Mouse (Mus musculus) heart, adult 2 months (tissue): Measurements from ENCODE around the gene Plxna2. TPM values are rescaled to one million over a fixed set of nuclear protein-coding genes. Genes with fewer than 3 reads are reported as not detected.

Experiments
- DNase-seq, 2 experiments: peaks; one replicate each; pipeline ENCODE4 v3.0.0; 2021
- H3K27ac ChIP-seq: fragments of 200-600 bp; 2 replicates; pipeline ENCODE4 v1.8.1; 2022
- H3K27me3 ChIP-seq: fragments of 200-500 bp; 2 replicates; pipeline ENCODE4 v1.6.1; 2012; ENCODE audit warnings: mild to moderate bottlenecking, low read length, inconsistent platforms, mixed read lengths; ENCODE audit not compliant: control insufficient read depth, insufficient read depth
- H3K36me3 ChIP-seq: fragments of 200-500 bp; 2 replicates; pipeline ENCODE4 v1.6.1; 2012; ENCODE audit warnings: low read length, inconsistent platforms; ENCODE audit not compliant: control insufficient read depth, insufficient read depth
- H3K4me1 ChIP-seq: fragments of 200-500 bp; 2 replicates; pipeline ENCODE4 v1.6.1; 2011; ENCODE audit warnings: low read length; ENCODE audit not compliant: control insufficient read depth, insufficient read depth
- H3K4me3 ChIP-seq: fragments of 200-600 bp; 2 replicates; pipeline ENCODE4 v1.8.1; 2022
- H3K79me2 ChIP-seq: fragments of 200-500 bp; replicated peaks from 2 replicates; pipeline ENCODE4 v1.6.1; 2012; ENCODE audit warnings: mild to moderate bottlenecking, inconsistent platforms, low read length, moderate library complexity, mixed read lengths; ENCODE audit not compliant: control insufficient read depth, insufficient read depth
- H3K9ac ChIP-seq: fragments of 200-500 bp; 2 replicates; pipeline ENCODE4 v1.6.1; 2012; ENCODE audit warnings: low read depth, mild to moderate bottlenecking, control low read depth, inconsistent platforms, low read length, mixed read lengths
- CTCF ChIP-seq: fragments of 200-600 bp; IDR thresholded peaks from 2 replicates; pipeline ENCODE4 v1.8.1; 2022; ENCODE audit warnings: antibody characterized with exemption, mild to moderate bottlenecking, moderate library complexity
- EP300 ChIP-seq: fragments of 200-500 bp; IDR thresholded peaks from 2 replicates; pipeline ENCODE4 v1.6.1; 2011; ENCODE audit warnings: low read depth, low read length, control low read depth; ENCODE audit not compliant: insufficient read depth
- POLR2A ChIP-seq: fragments of 200-500 bp; IDR thresholded peaks from 2 replicates; pipeline ENCODE4 v1.6.1; 2011; ENCODE audit warnings: mild to moderate bottlenecking, low read depth, low read length, control low read depth; ENCODE audit not compliant: insufficient read depth
- WGBS: fragments of 180-500 bp; shearing (Covaris S2); methylation state at CpG from one replicate; pipeline ENCODE4 v1.1.7; 2018; 5-methylcytosine and 5-hydroxymethylcytosine counted together
- intact Hi-C: fragments of 180-260 bp; cut with DNase I; formaldehyde crosslinking; loops from one replicate; pipeline ENCODE4 v1.15.1; 2025
- polyA plus RNA-seq: library from polyadenylated mRNA; depleted of rRNA; stranded (reverse); fragments of >200 nt; gene quantifications from 2 replicates; pipeline ENCODE4 v1.2.3, GENCODE M21; 2012
- total RNA-seq, 2 experiments: library from RNA; stranded (reverse); gene quantifications; 2 replicates each; pipeline ENCODE4 v1.2.3; 2021

Plxna2 gene
- total and polyA plus RNA-seq, 3 experiments = 9.8 to 30.6 (median 22.6) TPM

- DNase-seq = no peak
- peaks cover 7% of the 10 kb centered on the region for H3K36me3 ChIP-seq
- H3K79me2 ChIP-seq = no peaks in the 10 kb centered on the region
- H3K27me3 ChIP-seq = no peaks in the 10 kb centered on the region
- H3K4me3 ChIP-seq = no peak overlapping the region
- H3K4me1 ChIP-seq = peaks cover 5% of the 10 kb centered on the region
- H3K9ac ChIP-seq = no peak overlapping the region
- intact Hi-C loops = loop anchor here (5.0 kb wide), 1 partner anchor 130 kb away; the partner anchor contains the start of gene Plxna2
- TF ChIP-seq POLR2A = no peak
- TF ChIP-seq EP300 = no peak
- no peak for TF ChIP-seq CTCF
- H3K27ac ChIP-seq = peak overlapping the region; percentile 20
These were observed 129.2 kb downstream of the Plxna2 start for GRCm38 (mm10) chr1:194747258-194747657.

- Histone ChIP-seq H3K4me3 (no peak overlapping the region), H3K4me1 (peaks cover 6% of the 10 kb centered on the region), H3K79me2 (no peaks in the 10 kb centered on the region), H3K36me3 (peaks cover 13% of the 10 kb centered on the region), H3K9ac (no peak overlapping the region), H3K27ac (no peak overlapping the region), H3K27me3 (no peaks in the 10 kb centered on the region)
- 60% methylated on average over 2 of the region's 2 CpGs for WGBS
- intact Hi-C loops = loop anchor here (5.0 to 10.0 kb wide), 2 partner anchors 64 to 212 kb away; no protein-coding TSS in a partner anchor
- TF ChIP-seq POLR2A = no peak
- peak; percentile 81 for TF ChIP-seq CTCF
- TF ChIP-seq EP300 = no peak
- peak; percentile 21 to 65 for DNase-seq
These were observed 135.2 kb downstream of the Plxna2 start for GRCm38 (mm10) chr1:194753168-194753567.

GRCm38 (mm10) chr1:194756001-194756400, 138.0 kb downstream of the Plxna2 start:
- Histone ChIP-seq H3K36me3 (peaks cover 13% of the 10 kb centered on the region), H3K4me1 (peaks cover 4% of the 10 kb centered on the region), H3K27me3 (no peaks in the 10 kb centered on the region), H3K27ac (peak overlapping the region; percentile 55), H3K4me3 (no peak overlapping the region), H3K79me2 (no peaks in the 10 kb centered on the region), H3K9ac (no peak overlapping the region)
- intact Hi-C loops = loop anchor here (5.0 to 10.0 kb wide), 2 partner anchors 51 to 209 kb away; no protein-coding TSS in a partner anchor
- DNase-seq = peak; percentile 35 to 48
- TF ChIP-seq EP300 (no peak), POLR2A (no peak), CTCF (no peak)

- peak in 1 of 2 experiments; percentile 41 for DNase-seq
- 58% methylated on average over 2 of the region's 2 CpGs for WGBS
- peak overlapping the region; percentile 55 for H3K27ac ChIP-seq
- TF ChIP-seq POLR2A (no peak), CTCF (no peak), EP300 (no peak)
- intact Hi-C loops = loop anchor here (5.0 to 10.0 kb wide), 2 partner anchors 51 to 208 kb away; no protein-coding TSS in a partner anchor
- no peaks in the 10 kb centered on the region for H3K27me3 ChIP-seq
- H3K9ac ChIP-seq = no peak overlapping the region
- H3K36me3 ChIP-seq = peaks cover 16% of the 10 kb centered on the region
- peaks cover 4% of the 10 kb centered on the region for H3K4me1 ChIP-seq
- H3K79me2 ChIP-seq = no peaks in the 10 kb centered on the region
- no peak overlapping the region for H3K4me3 ChIP-seq
These were observed 138.4 kb downstream of the Plxna2 start for GRCm38 (mm10) chr1:194756409-194756808.

GRCm38 (mm10) chr1:194756863-194757262, 138.8 kb downstream of the Plxna2 start:
- intact Hi-C loops = loop anchor here (5.0 to 10.0 kb wide), 2 partner anchors 50 to 208 kb away; no protein-coding TSS in a partner anchor
- TF ChIP-seq POLR2A (no peak), EP300 (no peak), CTCF (no peak)
- H3K36me3 ChIP-seq = peaks cover 18% of the 10 kb centered on the region
- no peak overlapping the region for H3K4me3 ChIP-seq
- peaks cover 4% of the 10 kb centered on the region for H3K4me1 ChIP-seq
- no peak overlapping the region for H3K9ac ChIP-seq
- DNase-seq = no peak
- no peaks in the 10 kb centered on the region for H3K79me2 ChIP-seq
- peak overlapping the region; percentile 55 for H3K27ac ChIP-seq
- no peaks in the 10 kb centered on the region for H3K27me3 ChIP-seq
- WGBS = 92% methylated on average over 3 of the region's 3 CpGs

- no peak overlapping the region for H3K9ac ChIP-seq
These were observed 143.6 kb downstream of the Plxna2 start for GRCm38 (mm10) chr1:194761432-194762212.

More at GRCm38 (mm10) chr1:194761432-194762212, 143.6 kb downstream of the Plxna2 start:
- no peaks in the 10 kb centered on the region for H3K27me3 ChIP-seq
- TF ChIP-seq POLR2A = no peak
- no peak for TF ChIP-seq EP300
- TF ChIP-seq CTCF = peak; percentile 81
- peaks cover 15% of the 10 kb centered on the region for H3K36me3 ChIP-seq
- H3K27ac ChIP-seq = no peak overlapping the region
- peaks cover 2% of the 10 kb centered on the region; the same call in 1 of the 2 replicates for H3K4me1 ChIP-seq
- no peak overlapping the region for H3K4me3 ChIP-seq
- WGBS = 63% methylated on average over 2 of the region's 2 CpGs
- no peaks in the 10 kb centered on the region for H3K79me2 ChIP-seq
- intact Hi-C loops = no loop called here
- DNase-seq = no peak
